Mouse (Mus musculus) embryonic fibroblast, embryonic 13.5 days (primary cell): ENCODE measurements around the gene Bmpr1a.

Experiments used
- CTCF ChIP-seq: IDR thresholded peaks from 2 replicates; pipeline ENCODE4 v1.5.1; 2011; ENCODE audit warnings: mild to moderate bottlenecking, control low read depth, low read length, moderate library complexity, borderline replicate concordance; ENCODE audit not compliant: insufficient read depth
- POLR2A ChIP-seq: IDR thresholded peaks from 2 replicates; pipeline ENCODE4 v1.6.1; 2011; ENCODE audit warnings: low read depth, mild to moderate bottlenecking, control low read depth, low read length, moderate library complexity

DNA sequence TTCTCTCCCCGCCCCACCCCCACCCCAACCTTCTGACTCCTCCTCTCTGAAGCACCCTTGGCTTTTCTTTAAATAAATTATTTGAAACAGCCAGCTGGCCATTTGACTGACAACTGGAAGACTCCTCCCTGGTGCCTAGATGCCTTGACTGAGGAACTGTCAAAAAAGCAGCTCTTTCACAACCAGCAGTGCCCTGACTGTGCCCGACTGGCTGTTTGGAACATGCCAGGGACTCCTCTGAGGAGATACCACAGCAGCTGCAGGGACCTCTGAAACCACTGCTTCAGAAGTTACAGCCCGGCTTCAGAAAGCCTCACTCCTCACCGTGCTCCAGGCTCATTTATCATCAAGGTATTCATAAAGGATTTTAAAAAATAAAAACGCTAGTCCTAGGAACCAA is 58.8 kb downstream of the Bmpr1a start:
- TF ChIP-seq CTCF (no peak), POLR2A (no peak)
